Mouse (Mus musculus): Measurements from ENCODE around the gene Sh3kbp1.

DNA sequence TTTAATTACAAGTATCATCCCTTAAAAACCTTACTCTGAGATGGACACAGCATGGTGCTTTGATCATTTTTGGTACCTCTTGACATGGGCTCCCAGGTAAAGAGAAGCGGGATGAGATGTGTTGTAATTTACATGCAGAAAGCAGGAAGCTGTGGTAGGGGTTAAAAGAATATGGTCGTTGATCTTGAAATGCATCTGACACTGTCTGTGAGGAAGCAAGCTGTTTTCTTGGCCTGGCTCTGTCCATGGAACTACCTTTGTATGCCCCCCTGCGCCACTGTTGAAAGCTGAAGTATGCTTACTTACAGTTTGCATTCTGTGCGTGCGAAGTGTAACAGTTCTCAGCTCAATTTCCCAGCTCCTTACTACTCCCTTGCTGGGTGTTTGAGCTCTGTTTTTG lies 61.6 kb downstream of the Sh3kbp1 start:
- TF ChIP-seq CTCF (IDR thresholded peaks at IDR 0.05) (no peak), EP300 (IDR thresholded peaks at IDR 0.05) (no peak)
